Mouse (Mus musculus) lung, adult 2 months (tissue): ENCODE measurements at regions not wholly inside any gene's neighbourhood (a gene's known extent, or its start where the extent isn't known, plus 50 kb on each side); places are given as distances from the start of the nearest gene placed in this dataset.

Experiments
- CTCF ChIP-seq: fragments of 200-500 bp; IDR thresholded peaks from 2 replicates; pipeline ENCODE4 v1.5.1; 2011; ENCODE audit warnings: mild to moderate bottlenecking, low read length, control low read depth; ENCODE audit not compliant: insufficient read depth
- POLR2A ChIP-seq: fragments of 200-500 bp; IDR thresholded peaks from 2 replicates; pipeline ENCODE4 v1.6.1; 2011; ENCODE audit warnings: low read depth, mild to moderate bottlenecking, control low read depth, low read length, borderline replicate concordance; ENCODE audit errors: extremely low read depth

DNA sequence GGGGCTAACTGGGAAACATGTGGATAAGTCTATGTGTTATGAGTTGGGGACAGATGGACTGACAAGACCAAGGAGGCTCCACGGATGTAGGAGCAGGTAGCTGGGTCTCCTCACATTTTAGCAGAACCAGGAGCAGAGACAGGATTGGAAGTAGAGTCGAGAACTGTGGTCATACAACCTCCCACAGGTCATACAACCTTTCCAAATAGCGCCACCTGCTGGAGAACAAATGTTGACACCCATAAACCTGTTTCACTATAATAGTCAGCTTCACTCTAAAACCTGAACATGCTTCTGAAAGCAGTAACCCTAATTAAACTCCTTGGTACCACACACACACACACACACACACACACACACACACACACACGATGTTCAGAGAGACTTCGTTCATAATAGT is 50.7 kb upstream of the Foxk1 start:
- no peak for TF ChIP-seq CTCF
- TF ChIP-seq POLR2A = no peak
